Comparison of ENCODE assay signal across 8 mouse cellular contexts in the genomic region with DNA sequence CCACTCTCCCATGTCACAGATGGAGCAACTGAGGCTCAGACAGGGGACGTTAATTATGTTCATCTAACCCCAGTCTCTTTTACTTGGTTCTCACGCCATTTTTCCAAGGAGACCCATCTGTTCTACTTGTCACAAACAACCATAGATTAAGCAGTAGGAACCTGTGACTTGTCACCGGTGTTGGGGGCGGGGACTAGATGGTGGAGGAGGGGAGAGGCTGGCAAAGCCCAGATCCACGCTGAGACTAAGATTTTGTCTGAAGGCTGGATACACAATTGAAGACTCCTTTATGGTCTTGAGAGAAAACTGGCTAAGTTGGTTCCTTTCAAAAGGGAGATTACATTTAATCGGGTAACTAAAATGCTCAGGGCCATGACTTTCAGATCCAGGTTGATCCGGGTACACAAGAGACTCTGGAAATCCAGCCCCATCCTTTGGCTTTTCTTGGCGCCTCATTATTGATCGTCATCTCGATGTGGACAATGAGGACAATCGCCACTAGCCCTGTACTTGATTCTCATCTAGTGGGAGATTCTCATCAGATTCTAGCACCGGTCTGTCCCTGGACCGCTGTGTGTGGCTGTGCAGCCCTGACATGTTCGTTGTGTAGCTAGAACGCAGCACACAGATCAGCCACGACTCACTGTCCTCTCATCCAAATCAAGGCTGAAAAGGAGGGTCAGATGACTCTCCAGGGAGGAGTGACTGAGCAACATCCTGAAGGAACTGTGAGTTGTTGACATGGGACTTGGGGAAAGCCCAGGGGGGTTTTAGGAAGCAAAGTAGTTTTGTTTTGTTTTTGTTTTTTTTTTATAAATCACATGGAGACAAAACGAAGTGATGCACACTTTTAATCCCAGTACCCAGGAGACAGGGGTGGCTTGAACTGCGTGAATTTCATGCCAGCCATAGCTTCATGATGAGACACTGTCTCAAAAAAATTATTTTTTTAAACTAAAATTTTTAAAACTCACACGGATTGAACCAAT.
DNase-seq lines count a peak whose midpoint lies in the region; ATAC-seq and TF ChIP-seq lines count a peak whose summit lies in the region.

No protein-coding gene starts in this region.

- peaks cover 20% of the 10 kb centered on the region for H3K4me1 ChIP-seq in heart, postnatal 0 days (ENCODE audit: control insufficient read depth, insufficient read depth)
- H3K4me1 ChIP-seq in midbrain, embryonic 10.5 days = peaks cover 29% of the 10 kb centered on the region

- H3K4me3 ChIP-seq in heart, postnatal 0 days (ENCODE audit: low read depth, low read length) = peak overlapping the region; percentile 26; the same call in 1 of the 2 replicates
- H3K4me3 ChIP-seq in midbrain, embryonic 10.5 days = peak overlapping the region; percentile 58

- no peak for TF ChIP-seq CTCF in heart, postnatal 0 days (IDR thresholded peaks at IDR 0.05; ENCODE audit: low read depth)

- peak overlapping the region; percentile 57; the same call in 1 of the 2 replicates for H3K27ac ChIP-seq in heart, postnatal 0 days (ENCODE audit: low read depth)
- H3K27ac ChIP-seq in midbrain, embryonic 10.5 days (replicated peaks) = peak overlapping the region; percentile 87

- peak; percentile 73 to 75 for DNase-seq in B cell, adult 2 months
- DNase-seq in NIH3T3 (ENCODE audit: low read depth) = peak; percentile 32
- DNase-seq in heart, postnatal 0 days (ENCODE audit: low spot score) = no peak
- no peak for DNase-seq in midbrain, embryonic 10.5 days (ENCODE audit: low spot score)
- DNase-seq in spleen, postnatal 4 days (ENCODE audit: low spot score in 2 of 2) = no peak
- DNase-seq in cerebellum, postnatal 25 days = no peak
- no peak for DNase-seq in cerebellum, adult 11 months

- no peaks in the 10 kb centered on the region for H3K36me3 ChIP-seq in heart, postnatal 0 days (replicated peaks; ENCODE audit: control insufficient read depth, insufficient read depth, low read length)
- H3K36me3 ChIP-seq in midbrain, embryonic 10.5 days = no peaks in the 10 kb centered on the region

- ATAC-seq in heart, postnatal 0 days (ENCODE audit: insufficient read depth, low read depth) = no peak; the same call in 1 of the 2 replicates
- no peak for ATAC-seq in cerebellum, adult (ENCODE audit: insufficient number of reproducible peaks, low FRiP score, low TSS enrichment)

- 44% methylated on average over 19 of the region's 19 CpGs for WGBS in heart, postnatal 0 days
- 61% methylated on average over 19 of the region's 19 CpGs for WGBS in midbrain, embryonic 10.5 days

- H3K4me2 ChIP-seq in heart, postnatal 0 days (ENCODE audit: low read depth, low read length) = peak overlapping the region; percentile 65

- H3K9me3 ChIP-seq in heart, postnatal 0 days (replicated peaks; ENCODE audit: control insufficient read depth, low read length) = no peaks in the 10 kb centered on the region
- H3K9me3 ChIP-seq in midbrain, embryonic 10.5 days (replicated peaks) = no peaks in the 10 kb centered on the region

- peak overlapping the region; percentile 36; the same call in 1 of the 2 replicates for H3K9ac ChIP-seq in heart, postnatal 0 days (replicated peaks; ENCODE audit: low read depth, low read length)

- no peak for TF ChIP-seq EP300 in heart, postnatal 0 days (IDR thresholded peaks at IDR 0.05; ENCODE audit: low read depth)

- no peaks in the 10 kb centered on the region for H3K27me3 ChIP-seq in heart, postnatal 0 days (ENCODE audit: control insufficient read depth, insufficient read depth, low read length)
- peaks cover 22% of the 10 kb centered on the region for H3K27me3 ChIP-seq in midbrain, embryonic 10.5 days (ENCODE audit: low read depth, poor library complexity, severe bottlenecking)

Comparison
In these comparisons a context has a peak if more than half of its experiments do, and no peak if none do; other contexts are left out.
1. DNase-seq: peak in B cell, adult 2 months (2 of 2) and NIH3T3 (single experiment); none in heart, postnatal 0 days (single experiment), midbrain, embryonic 10.5 days (single experiment), spleen, postnatal 4 days (0 of 2), cerebellum, postnatal 25 days (0 of 2) and cerebellum, adult 11 months (single experiment).